Mouse (Mus musculus): ENCODE measurements around the gene Tufm.

GRCm38 (mm10) chr7:126504913-126505312, 17.8 kb downstream of the Tufm start:
- TF ChIP-seq POLR2A (IDR thresholded peaks at IDR 0.05; ENCODE audit: insufficient read depth, low read length) (no peak), CTCF (IDR thresholded peaks at IDR 0.05; ENCODE audit: low read depth, low read length) (no peak)
